Mouse (Mus musculus): Measurements from ENCODE around the gene Serpinb1c. TPM values are rescaled to one million over a fixed set of nuclear protein-coding genes. Genes with fewer than 3 reads are reported as not detected.
"Not testable (repeated sequence)": the region's sequence is repeated elsewhere in the genome, so short reads cannot be mapped to it uniquely, and the experiment has no call there.

The Serpinb1c gene
- polyA plus RNA-seq (2012; rRNA removed), result not detected in 2 replicates
- polyA plus RNA-seq (2014; fragmentation: Nextera tagmentation; extraction: Ambion mirVana), result not detected in 2 replicates

GRCm38 (mm10) chr13:32898111-32898510, at the start of gene Serpinb1c:
TSS of gene Serpinb1c (minus strand) at chr13:32898211.
- DNase-seq (ENCODE audit: low spot score), result no peak
- H3K4me1 ChIP-seq (ENCODE audit: control insufficient read depth, insufficient read depth, low read length), result no peaks in the 10 kb centered on the region
- no peak within 1 kb of the TSS for H3K4me2 ChIP-seq (replicated peaks; ENCODE audit: low read depth, low read length, severe bottlenecking)
- TF ChIP-seq POLR2A (IDR thresholded peaks at IDR 0.05; ENCODE audit: borderline replicate concordance, extremely low read depth, insufficient read depth, insufficient read length), result no peak
- H3K9ac ChIP-seq (ENCODE audit: low read depth, low read length, severe bottlenecking), result no peak within 1 kb of the TSS
- no peak for ATAC-seq (ENCODE audit: low FRiP score, low read depth)
- H3K27ac ChIP-seq (replicated peaks; ENCODE audit: low read depth, low read length), result no peak within 1 kb of the TSS
- H3K9me3 ChIP-seq (ENCODE audit: control insufficient read depth, low read length), result no peaks in the 10 kb centered on the region
- no peaks in the 10 kb centered on the region for H3K27me3 ChIP-seq (ENCODE audit: control insufficient read depth, insufficient read depth, low read length)
- H3K36me3 ChIP-seq (ENCODE audit: control insufficient read depth, insufficient read depth, low read length), result no peaks in the 10 kb centered on the region
- H3K4me3 ChIP-seq (replicated peaks; ENCODE audit: low read length), result no peak within 1 kb of the TSS
- WGBS, result 54% methylated on average over 2 of the region's 2 CpGs

- not testable (repeated sequence) for DNase-seq (ENCODE audit: low spot score); H3K36me3 ChIP-seq (ENCODE audit: control insufficient read depth, insufficient read depth, low read length); ATAC-seq (ENCODE audit: low FRiP score, low read depth); H3K9me3 ChIP-seq (ENCODE audit: control insufficient read depth, low read length); H3K9ac ChIP-seq (ENCODE audit: low read depth, low read length, severe bottlenecking); H3K4me2 ChIP-seq (replicated peaks; ENCODE audit: low read depth, low read length, severe bottlenecking); H3K4me3 ChIP-seq (replicated peaks; ENCODE audit: low read length); H3K4me1 ChIP-seq (ENCODE audit: control insufficient read depth, insufficient read depth, low read length); H3K27me3 ChIP-seq (ENCODE audit: control insufficient read depth, insufficient read depth, low read length); H3K27ac ChIP-seq (replicated peaks; ENCODE audit: low read depth, low read length)
- 68% methylated on average over 3 of the region's 3 CpGs for WGBS
Measured at GRCm38 (mm10) chr13:32939191-32939590, 41.2 kb upstream of the Serpinb1c start.

- not testable (repeated sequence) for H3K4me3 ChIP-seq (replicated peaks; ENCODE audit: low read length); H3K27me3 ChIP-seq (ENCODE audit: control insufficient read depth, insufficient read depth, low read length); H3K9me3 ChIP-seq (ENCODE audit: control insufficient read depth, low read length); H3K4me2 ChIP-seq (replicated peaks; ENCODE audit: low read depth, low read length, severe bottlenecking); DNase-seq (ENCODE audit: low spot score); H3K9ac ChIP-seq (ENCODE audit: low read depth, low read length, severe bottlenecking); H3K36me3 ChIP-seq (ENCODE audit: control insufficient read depth, insufficient read depth, low read length); H3K27ac ChIP-seq (replicated peaks; ENCODE audit: low read depth, low read length); ATAC-seq (ENCODE audit: low FRiP score, low read depth); H3K4me1 ChIP-seq (ENCODE audit: control insufficient read depth, insufficient read depth, low read length)
- 76% methylated on average over 4 of the region's 4 CpGs for WGBS
Measured at GRCm38 (mm10) chr13:32938275-32938674, 40.3 kb upstream of the Serpinb1c start.

- H3K36me3 ChIP-seq (ENCODE audit: control insufficient read depth, insufficient read depth, low read length), result no peaks in the 10 kb centered on the region
- 12% methylated on average over 1 of the region's 1 CpGs for WGBS
- TF ChIP-seq POLR2A (IDR thresholded peaks at IDR 0.05; ENCODE audit: borderline replicate concordance, extremely low read depth, insufficient read depth, insufficient read length), result no peak
- H3K9ac ChIP-seq (ENCODE audit: low read depth, low read length, severe bottlenecking), result no peak overlapping the region
- no peak overlapping the region for H3K4me2 ChIP-seq (replicated peaks; ENCODE audit: low read depth, low read length, severe bottlenecking)
- no peaks in the 10 kb centered on the region for H3K27me3 ChIP-seq (ENCODE audit: control insufficient read depth, insufficient read depth, low read length)
- no peak overlapping the region for H3K27ac ChIP-seq (replicated peaks; ENCODE audit: low read depth, low read length)
- DNase-seq (ENCODE audit: low spot score), result peak; percentile 14
- H3K9me3 ChIP-seq (ENCODE audit: control insufficient read depth, low read length), result no peaks in the 10 kb centered on the region
- no peak overlapping the region for H3K4me3 ChIP-seq (replicated peaks; ENCODE audit: low read length)
- H3K4me1 ChIP-seq (ENCODE audit: control insufficient read depth, insufficient read depth, low read length), result no peaks in the 10 kb centered on the region
- ATAC-seq (ENCODE audit: low FRiP score, low read depth), result no peak
Measured at GRCm38 (mm10) chr13:32934706-32935381, 36.8 kb upstream of the Serpinb1c start.

- Histone ChIP-seq H3K27ac (replicated peaks; ENCODE audit: low read depth, low read length) (no peak overlapping the region), H3K4me2 (replicated peaks; ENCODE audit: low read depth, low read length, severe bottlenecking) (no peak overlapping the region), H3K9ac (ENCODE audit: low read depth, low read length, severe bottlenecking) (no peak overlapping the region), H3K4me1 (ENCODE audit: control insufficient read depth, insufficient read depth, low read length) (no peaks in the 10 kb centered on the region), H3K27me3 (ENCODE audit: control insufficient read depth, insufficient read depth, low read length) (no peaks in the 10 kb centered on the region), H3K4me3 (replicated peaks; ENCODE audit: low read length) (no peak overlapping the region), H3K36me3 (ENCODE audit: control insufficient read depth, insufficient read depth, low read length) (no peaks in the 10 kb centered on the region), H3K9me3 (ENCODE audit: control insufficient read depth, low read length) (no peaks in the 10 kb centered on the region)
- no peak for TF ChIP-seq POLR2A (IDR thresholded peaks at IDR 0.05; ENCODE audit: borderline replicate concordance, extremely low read depth, insufficient read depth, insufficient read length)
- WGBS, result 66% methylated on average over 2 of the region's 2 CpGs
- DNase-seq (ENCODE audit: low spot score) (no peak), ATAC-seq (ENCODE audit: low FRiP score, low read depth) (no peak)
Measured at GRCm38 (mm10) chr13:32929107-32929750, 31.2 kb upstream of the Serpinb1c start.
